Mouse (Mus musculus) urinary bladder, postnatal 4 days (tissue): ENCODE results near the gene Pik3r3.
"Not testable (repeated sequence)": the region's sequence is repeated elsewhere in the genome, so short reads cannot be mapped to it uniquely, and the experiment has no call there.

ENCODE experiments used
- DNase-seq, 2 experiments: peaks; one replicate each; pipeline ENCODE4 v3.0.0; 2021 to 2022; ENCODE audit warnings: low spot score in 2 of 2

Pik3r3 gene

DNA sequence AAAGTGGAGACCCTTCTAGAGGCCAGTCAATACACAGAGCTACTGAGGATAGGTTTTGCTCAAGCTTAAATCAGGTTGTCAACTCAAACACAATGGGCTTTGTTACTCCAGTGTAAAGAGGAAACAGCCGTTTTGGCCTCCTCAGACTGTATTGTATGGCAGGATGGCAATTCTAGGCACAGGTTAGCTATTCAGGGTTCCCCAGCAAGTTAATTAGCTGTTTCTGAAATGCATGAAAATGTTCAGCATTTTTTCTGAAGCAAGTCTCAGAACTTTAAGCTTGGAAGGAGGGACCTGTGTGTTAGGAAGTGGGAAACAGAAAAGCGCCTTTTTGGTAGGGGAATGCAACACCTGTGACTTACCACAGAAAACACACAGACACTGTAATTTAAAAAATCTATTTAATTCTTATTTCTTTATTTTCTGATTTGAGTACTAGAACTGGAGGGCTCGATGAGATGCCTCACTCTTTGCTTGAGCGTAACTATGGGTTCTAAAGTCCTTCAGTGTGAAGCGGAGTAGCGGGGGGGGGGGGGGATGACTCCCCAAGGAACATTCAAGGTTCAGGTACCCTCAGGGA, 1.3 kb upstream of the Pik3r3 start:
- no peak for DNase-seq

DNA sequence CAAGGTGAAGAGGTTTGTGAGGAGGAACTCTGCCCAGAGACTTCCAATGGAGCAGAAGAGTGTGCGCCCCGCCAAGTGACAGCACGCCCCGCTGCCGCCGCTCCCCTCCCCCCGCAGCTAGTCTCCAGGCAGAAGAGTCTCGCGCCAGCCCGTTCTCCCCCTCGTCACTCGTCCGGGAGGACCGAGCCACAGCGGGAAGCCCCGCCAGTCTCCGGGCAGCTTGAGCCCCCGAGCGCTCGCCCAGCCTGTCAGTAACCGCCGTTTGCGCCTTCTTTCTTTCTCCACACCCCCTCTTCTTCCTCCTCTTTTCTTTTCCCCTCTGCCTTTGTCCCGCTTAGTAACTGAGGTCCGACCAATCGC, 658 bp upstream of the Pik3r3 start:
- DNase-seq = peak in 1 of 2 experiments; percentile 75

DNA sequence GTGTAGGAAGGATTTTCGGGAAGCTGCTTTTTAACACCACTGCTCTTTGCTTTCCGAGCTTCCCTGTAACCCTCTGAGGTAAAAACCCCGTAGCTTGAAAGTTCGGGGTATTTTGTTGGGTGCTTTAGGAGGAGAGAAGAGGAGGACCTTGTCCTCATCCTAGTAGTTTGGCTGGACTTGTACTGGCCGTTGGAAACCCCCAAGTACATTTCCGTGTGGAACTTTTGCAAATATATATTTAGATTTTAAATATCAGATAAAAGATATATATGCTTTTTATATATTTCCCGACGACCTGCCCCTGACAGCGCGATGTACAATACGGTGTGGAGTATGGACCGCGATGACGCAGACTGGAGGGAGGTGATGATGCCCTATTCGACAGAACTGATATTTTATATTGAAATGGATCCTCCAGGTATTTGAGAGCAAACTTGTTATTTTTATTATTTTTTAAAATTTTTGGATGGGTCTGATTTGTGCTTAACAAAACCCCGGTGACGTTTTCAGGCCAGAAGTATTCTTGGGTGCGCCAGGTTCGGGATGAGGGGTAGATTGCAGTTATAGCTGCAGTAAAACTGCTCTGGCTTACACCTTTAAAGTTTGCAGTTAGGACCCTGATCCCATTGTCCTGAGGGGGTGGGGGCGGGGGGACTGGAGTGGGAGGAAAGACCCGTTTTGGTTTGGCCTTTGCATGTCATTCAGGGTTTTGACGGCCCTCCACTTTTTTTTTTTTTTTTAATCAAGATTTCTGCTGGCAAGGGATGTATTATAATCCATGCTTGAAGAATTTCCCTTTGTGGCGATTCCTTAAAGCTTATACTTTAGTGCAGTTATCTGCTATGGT, 801 bp downstream of the Pik3r3 start:
- no peak for DNase-seq

DNA sequence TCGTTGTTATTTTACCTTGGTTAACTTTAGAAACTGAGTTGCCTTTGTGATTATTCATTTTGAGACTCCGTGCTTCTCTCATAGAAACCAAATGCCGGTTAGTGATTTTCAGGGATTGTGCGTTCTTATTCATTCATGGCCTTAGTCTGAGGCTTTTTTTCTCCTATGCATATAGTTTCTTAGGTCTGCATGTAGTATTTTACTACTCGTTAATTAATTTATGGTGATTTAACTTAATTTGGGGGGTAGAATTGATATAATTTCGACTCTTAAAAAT, 1.4 kb downstream of the Pik3r3 start:
- no peak for DNase-seq

DNA sequence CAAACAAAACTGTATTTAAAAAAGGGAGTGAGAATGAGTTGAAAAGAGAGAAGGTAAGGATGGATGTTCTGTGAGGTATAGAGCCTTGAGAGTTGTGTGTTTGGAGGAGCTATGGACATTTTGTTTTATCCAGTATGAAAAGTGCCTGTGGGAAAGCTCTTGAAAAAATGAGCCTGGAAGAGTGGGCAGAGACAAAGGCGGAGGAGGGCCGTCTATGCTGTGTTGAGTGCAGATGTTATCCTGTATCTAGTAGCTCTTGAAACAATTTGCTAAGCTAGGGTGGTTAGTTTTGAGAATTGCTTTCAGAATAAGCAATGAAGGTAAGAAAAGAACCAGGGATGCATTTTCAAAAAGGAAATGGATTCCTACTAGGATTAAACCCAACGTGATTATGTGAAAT, 22.0 kb downstream of the Pik3r3 start:
- DNase-seq = no peak

DNA sequence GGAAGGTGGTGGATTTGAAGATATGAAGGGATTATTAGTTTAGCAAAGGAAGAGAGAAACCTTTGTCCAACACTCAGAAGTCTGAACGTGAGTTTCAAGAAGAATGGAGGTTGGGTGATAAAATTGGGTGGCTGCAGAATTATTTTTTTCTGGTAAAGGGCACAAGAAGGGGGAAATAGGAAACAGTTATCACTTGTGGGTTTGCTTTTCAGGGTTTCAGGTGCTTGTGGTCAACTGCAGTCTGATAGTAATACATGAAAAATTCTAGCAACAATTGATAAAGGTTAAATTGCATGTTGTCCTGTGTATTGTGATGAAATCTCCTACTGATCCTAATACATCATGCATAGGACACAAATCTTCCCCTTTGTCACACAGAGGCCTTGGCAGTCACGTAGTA, 22.8 kb downstream of the Pik3r3 start:
- DNase-seq = no peak

DNA sequence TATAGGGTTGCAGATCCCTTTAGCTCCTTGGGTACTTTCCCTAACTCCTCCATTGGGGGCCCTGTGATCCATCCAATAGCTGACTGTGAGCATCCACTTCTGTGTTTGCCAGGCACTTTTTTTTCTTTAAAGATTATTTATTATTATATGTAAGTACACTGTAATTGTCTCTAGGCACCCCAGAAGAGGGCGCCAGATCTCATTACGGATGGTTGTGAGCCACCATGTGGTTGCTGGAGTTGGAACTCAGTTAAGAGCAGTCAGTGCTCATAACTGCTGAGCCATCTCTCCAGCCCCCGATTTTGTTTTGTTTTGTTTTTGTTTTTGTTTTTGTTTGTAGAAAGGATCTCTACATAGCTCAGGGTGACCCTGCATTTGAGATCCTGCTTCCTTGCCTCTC, 24.5 kb downstream of the Pik3r3 start:
- DNase-seq = not testable (repeated sequence)

DNA sequence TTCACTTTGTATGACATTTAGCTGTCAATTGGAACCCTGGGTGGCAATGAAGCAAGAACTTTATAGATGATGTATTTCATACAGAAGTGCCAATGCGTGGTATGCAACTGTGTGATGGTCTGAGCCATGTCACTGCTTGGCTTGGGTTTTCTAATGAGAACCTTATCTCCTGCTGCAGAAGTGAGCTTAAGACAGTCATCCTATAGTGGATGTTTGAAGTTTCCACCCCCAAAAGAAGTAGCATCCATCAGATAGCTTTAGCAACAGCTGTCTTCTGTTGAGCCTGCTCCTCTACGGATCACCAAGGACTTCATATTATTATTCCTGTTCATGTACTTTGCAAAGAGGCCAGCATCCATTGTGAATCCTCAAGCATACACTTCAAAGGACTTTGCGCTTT, 28.6 kb downstream of the Pik3r3 start:
- DNase-seq = no peak

DNA sequence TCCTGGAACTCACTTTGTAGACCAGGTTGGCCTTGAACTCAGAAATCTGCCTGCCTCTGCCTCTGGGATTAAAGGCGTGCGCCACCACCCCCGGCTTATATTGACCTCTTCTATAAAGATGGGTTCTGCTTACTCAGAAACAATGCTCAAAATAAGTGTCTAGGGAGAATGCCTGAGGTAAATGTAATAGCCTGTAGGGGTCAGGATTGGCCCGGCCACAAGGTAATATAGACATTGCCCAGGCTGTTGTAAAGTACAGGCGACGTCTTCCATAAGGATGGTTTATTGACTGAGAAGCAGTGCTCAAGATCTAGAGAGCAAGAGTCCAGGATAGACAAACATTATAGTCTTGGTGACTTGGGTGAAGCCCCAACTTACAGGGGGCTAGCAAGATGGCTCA, 46.8 kb downstream of the Pik3r3 start:
- DNase-seq = no peak

DNA sequence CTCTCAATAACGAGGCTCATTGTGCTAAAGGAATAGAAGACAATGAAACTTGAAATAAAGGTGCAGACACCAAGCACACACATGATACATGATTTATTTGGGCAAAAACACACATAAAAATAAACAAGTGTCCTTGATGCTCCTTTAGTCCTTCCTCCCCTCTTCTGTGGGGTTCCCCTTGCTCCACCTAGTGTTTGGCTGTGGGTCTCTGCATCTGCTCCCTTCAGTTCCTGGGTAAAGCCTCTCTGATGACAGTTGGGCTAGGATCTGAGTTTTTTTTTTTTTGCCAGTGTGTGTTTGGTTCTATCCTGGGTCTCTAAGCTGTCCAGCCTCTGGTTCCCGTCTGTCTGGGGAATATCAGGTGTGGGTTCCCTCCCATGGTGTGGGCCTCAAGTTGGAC, 60.8 kb downstream of the Pik3r3 start:
- DNase-seq = no peak

DNA sequence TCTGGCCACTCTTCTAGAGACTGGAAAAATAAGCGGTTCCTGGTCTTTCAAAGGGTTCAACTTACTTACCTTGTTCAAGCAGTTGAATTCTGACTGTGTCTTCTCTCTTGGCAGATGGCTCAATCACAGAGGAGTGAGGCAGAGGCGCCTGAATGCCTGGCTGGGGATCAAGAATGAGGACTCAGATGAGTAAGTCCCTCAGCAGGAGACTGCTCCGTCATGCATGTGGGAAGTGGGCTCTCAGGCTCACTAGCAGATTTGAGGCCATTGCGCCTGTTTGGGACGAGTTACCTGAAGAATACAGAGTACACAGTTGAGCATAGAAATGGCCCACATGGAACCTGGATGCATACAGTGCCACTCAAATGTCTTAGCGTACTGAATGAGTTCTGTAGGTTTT, 70.1 kb downstream of the Pik3r3 start:
- DNase-seq = no peak

DNA sequence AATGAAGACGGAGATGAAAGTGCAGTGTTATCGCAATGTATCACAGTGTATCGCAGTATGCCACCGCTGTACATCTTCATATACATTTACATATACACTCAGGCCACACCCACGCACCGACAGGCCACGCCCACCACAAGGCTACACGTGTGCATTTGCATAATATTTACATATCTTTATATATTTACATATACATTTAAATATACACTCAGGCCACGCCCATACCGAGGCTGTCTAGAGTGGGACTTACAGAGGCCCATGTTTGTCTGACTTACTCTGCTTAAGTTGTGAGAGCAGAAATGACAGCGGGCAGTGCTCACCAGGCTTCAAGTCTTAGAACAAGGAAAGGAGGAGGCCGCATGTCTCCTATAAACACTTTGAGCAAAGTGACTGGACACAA, 71.9 kb downstream of the Pik3r3 start:
- no peak for DNase-seq

DNA sequence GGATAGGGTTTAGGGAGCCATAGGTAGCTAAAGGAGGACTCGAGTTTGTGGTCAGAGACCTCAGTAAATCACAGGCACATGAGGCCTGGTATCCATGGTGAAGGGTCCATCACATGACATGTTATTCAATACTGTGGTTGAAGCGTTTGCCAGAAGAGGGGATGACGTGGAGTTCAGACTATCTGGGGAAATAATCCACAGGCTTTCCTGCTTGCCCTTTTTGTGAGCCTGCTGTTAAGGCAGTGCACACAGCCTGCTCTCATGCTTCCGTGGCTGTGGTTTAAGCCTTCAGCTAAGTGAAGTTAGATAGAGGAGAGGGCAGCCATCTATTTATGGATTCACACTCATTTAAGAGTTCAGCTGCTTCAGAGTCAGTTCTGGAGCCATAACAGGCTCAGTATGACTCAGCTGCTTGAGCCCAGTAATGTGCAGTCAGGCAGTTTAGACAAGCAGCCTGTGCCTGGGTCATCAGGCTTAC, 79.5 kb downstream of the Pik3r3 start:
- DNase-seq = no peak

DNA sequence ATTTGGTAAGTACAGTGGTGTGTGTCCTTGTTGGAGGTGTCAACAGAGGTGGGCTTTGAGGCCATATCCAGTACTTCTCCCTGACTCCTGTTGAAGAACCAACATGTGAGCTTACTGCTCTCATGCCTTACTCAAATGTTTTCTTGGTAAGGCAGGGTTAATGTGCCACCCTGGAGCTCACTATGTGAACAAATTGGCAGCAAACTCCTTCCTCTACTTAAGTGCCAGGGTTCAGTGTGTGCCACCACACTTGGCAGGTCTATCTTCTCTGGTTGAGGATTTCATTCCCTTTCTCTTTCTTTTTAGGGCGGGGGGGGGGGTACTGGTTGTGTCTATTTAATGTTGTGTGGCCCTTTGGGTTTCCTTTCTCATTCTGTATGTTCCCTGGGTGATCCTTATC, 83.1 kb downstream of the Pik3r3 start:
- no peak for DNase-seq

DNA sequence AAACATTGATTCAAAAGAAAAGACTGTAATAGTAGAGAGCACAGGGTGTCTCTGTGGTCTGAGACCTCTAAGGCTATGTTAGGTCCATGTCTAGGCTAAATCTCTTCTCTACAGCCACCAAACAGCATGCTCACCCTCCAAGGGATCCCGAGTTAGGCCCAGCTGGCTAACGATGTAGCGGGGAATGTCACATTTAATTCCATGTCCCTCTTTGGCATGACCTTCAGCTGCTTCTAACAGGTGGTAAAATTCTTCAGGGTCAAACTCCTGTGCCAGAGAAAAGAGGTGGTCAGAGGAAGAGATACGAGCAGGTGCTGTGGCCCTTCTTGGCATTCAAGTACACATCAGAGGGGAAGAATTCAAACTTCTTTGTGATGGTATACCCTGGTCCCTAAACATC, 96.2 kb downstream of the Pik3r3 start:
- no peak for DNase-seq

DNA sequence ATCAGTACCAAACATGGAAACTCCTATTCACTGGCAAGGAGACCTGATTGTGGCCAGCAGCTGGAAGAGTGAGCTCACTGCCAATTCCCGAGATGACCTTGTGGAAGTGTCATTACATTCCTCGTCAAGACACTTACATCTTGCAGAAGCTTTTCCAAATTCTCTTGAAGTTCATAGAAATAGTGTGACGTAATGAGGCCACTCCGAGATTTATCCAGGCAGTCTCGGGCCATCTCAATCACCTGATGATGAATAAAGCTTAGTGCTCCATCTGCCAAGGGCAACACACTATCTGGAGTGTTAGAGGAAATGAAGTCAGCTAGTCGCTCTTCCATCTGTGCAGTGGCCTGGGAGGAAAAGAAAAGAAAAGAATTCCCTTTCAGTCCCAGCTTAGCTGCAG, 100.7 kb downstream of the Pik3r3 start:
- no peak for DNase-seq

DNA sequence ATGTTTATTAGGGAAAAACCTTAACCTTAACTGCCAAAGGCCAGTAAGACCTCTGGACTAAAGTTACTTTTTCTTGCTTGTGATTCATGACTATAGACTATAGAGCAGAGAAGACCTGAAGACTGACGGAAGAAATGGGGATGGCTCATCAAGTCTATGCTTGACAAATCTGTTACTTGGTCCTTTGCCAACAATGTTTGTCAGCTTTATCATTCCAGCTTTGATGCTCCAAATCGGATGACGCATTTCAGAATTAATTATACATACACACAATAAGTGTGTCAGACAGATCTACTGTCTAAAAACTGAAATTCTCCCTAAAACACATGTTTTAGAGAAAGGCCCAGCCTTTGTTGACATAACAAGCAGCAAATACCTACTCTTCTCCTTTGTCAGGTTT, 107.8 kb downstream of the Pik3r3 start:
- no peak for DNase-seq

DNA sequence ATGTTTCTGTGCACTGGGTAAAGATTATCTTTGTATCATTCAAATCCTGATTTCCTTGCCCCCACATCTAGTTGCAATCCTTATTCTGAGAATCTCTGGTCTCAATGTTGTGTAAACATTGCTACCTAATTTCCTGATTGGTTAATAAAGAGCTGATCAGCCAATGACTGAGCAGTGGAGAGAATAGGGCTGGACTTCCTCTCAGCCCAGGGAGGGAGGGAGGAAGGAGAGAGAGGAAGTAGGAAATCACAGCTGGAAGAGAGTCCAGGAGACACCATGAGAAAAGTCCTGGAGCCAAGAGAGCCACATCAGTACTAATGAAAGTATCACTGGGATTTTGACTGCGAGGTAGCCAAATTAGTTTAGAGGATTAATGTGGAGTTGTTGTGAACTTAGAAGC, 114.9 kb downstream of the Pik3r3 start:
- DNase-seq = no peak

DNA sequence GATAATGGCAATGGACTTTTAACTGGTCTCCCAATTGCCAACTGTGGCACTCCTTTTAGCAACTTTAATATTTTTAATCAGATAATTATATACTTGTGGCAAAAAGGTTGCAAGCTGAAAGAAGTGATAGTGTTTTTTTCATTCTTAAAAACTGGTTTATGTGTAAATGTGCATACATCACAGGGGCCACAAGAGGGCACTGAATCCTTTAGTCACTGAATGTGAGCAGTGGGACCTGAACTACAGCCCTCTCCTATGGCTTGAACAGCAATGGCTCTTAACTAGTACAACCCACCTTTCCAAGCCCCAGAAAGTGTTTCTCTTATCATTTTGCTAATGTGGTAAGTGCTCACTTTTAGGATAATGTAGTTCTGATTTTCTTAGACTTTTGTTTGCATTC, 120.7 kb downstream of the Pik3r3 start:
- DNase-seq = no peak

DNA sequence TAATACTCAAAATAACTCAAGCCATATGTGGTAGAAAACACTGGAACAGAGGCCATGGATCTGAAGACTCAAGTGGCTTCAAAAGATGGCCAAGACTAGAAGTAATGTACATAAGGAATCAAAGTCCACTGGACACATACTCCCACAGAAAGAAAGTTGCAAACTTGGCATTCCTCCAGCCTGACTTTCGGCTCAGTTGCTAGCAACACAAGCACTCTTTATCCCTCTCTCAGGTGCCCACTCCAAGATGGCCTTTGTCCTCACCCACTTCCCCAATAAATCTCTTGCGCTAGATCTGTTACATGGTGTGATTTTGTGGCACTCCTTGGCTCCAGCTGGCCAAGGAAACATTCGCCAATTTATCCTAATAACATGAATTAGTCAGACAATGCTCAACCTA, 131.1 kb downstream of the Pik3r3 start:
- DNase-seq = no peak
